Comparison of ENCODE assay signal across 9 mouse cellular contexts in the genomic region with DNA sequence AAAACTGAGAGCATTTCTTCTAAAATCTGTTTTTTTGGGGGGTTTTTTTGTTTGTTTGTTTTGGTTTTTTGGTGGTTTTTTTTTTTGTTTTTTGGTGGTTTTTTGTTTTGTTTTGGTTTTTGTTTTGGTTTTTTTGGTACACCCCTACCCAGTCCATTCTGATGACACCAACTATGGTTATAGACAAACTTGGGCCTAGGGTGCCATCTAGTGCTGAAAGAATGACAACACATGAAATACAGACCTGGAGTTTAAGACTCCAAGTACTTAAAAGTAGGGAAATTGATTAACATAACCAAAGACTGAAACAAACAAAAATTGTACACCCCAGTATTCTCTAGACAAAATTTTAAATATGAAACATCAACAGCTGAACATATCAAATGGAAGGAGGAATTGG.
DNase-seq lines count a peak whose midpoint lies in the region; ATAC-seq and TF ChIP-seq lines count a peak whose summit lies in the region.
"Had no signal": no experiment of that assay in that cellular context is flagged by ENCODE, and none has a peak within 500 bp of the region (broad histone marks: within the 10 kb centered on the region; RNA-seq: fewer than 3 reads in every experiment).

No protein-coding gene starts in this region.

- no peak overlapping the region for H3K27ac ChIP-seq in forebrain, postnatal 0 days (ENCODE audit: low read depth, low read length)
- H3K27ac ChIP-seq: liver, embryonic 15.5 days had no signal

- H3K4me1 ChIP-seq in forebrain, postnatal 0 days (ENCODE audit: insufficient read depth): no peaks in the 10 kb centered on the region
- H3K4me1 ChIP-seq: liver, embryonic 15.5 days had no signal

- H3K4me3 ChIP-seq in forebrain, postnatal 0 days (ENCODE audit: low read depth, low read length): no peak overlapping the region
- H3K4me3 ChIP-seq: liver, embryonic 15.5 days had no signal

- no peak overlapping the region for H3K9ac ChIP-seq in forebrain, postnatal 0 days
- H3K9ac ChIP-seq: liver, embryonic 15.5 days had no signal

- H3K27me3 ChIP-seq in forebrain, postnatal 0 days (ENCODE audit: insufficient read depth, low read length): no peaks in the 10 kb centered on the region
- H3K27me3 ChIP-seq: liver, embryonic 15.5 days had no signal

- peak; percentile 47 for DNase-seq in adrenal gland, postnatal 10 days
- no peak for DNase-seq in adrenal gland, adult 2 months
- DNase-seq in left cerebral cortex, adult 18-20 months (ENCODE audit: low spot score in 2 of 2): peak; percentile 46 to 52
- DNase-seq in left cerebral cortex, adult 8-10 months (ENCODE audit: low spot score in 2 of 2): no peak
- peak; percentile 39 for DNase-seq in brain, embryonic 18.5 days (ENCODE audit: low read depth, low spot score)
- DNase-seq in forebrain, postnatal 0 days: peak; percentile 81
- DNase-seq in lung, postnatal 14 days: peak; percentile 24
- DNase-seq in natural killer cell, adult 2 months (ENCODE audit: low spot score in 2 of 2): no peak

- TF ChIP-seq CTCF in forebrain, postnatal 0 days (IDR thresholded peaks at IDR 0.05; ENCODE audit: low read depth): peak; percentile 73

- H3K4me2 ChIP-seq in forebrain, postnatal 0 days (ENCODE audit: low read depth): no peak overlapping the region
- H3K4me2 ChIP-seq: liver, embryonic 15.5 days had no signal

- no peaks in the 10 kb centered on the region for H3K36me3 ChIP-seq in forebrain, postnatal 0 days (ENCODE audit: insufficient read depth)
- H3K36me3 ChIP-seq: liver, embryonic 15.5 days had no signal

- ATAC-seq in forebrain, postnatal 0 days: peak; percentile 71; the same call in 1 of the 2 replicates

- no peaks in the 10 kb centered on the region for H3K9me3 ChIP-seq in forebrain, postnatal 0 days (ENCODE audit: low read length)
- H3K9me3 ChIP-seq: liver, embryonic 15.5 days had no signal

Comparison
In these comparisons a context has a peak if more than half of its experiments do, and no peak if none do; other contexts are left out.
1. DNase-seq: peak in adrenal gland, postnatal 10 days (single experiment), left cerebral cortex, adult 18-20 months (2 of 2), brain, embryonic 18.5 days (single experiment), forebrain, postnatal 0 days (single experiment) and lung, postnatal 14 days (single experiment); none in adrenal gland, adult 2 months (single experiment), left cerebral cortex, adult 8-10 months (0 of 2) and natural killer cell, adult 2 months (0 of 2).